Mouse (Mus musculus) olfactory bulb, adult 2 months (tissue): Measurements from ENCODE around the gene Olfr1410.

Experiments used
- CTCF ChIP-seq: fragments of 200-500 bp; IDR thresholded peaks from 2 replicates; pipeline ENCODE4 v1.5.1; 2012; ENCODE audit warnings: low read depth, mild to moderate bottlenecking, low read length, moderate library complexity; ENCODE audit not compliant: insufficient read depth
- POLR2A ChIP-seq: fragments of 200-500 bp; IDR thresholded peaks from 2 replicates; pipeline ENCODE4 v1.6.1; 2012; ENCODE audit warnings: mild to moderate bottlenecking, low read depth, low read length, moderate library complexity; ENCODE audit not compliant: insufficient read depth

- TF ChIP-seq CTCF (no peak), POLR2A (no peak)
Measured at GRCm38 (mm10) chr1:92646601-92647000, 41.0 kb downstream of the Olfr1410 start.
